Mouse (Mus musculus) retina, embryonic 14.5 days (tissue): ENCODE results near the gene Myh10.
A peak's percentile ranks its signal among the peaks of the same experiment; 100 is the strongest.

Source experiments
- DNase-seq: peaks from one replicate; pipeline ENCODE4 v3.0.0-alpha.2; 2015; ENCODE audit warnings: low spot score

Myh10 gene

GRCm38 (mm10) chr11:68691321-68692009 is at the start of gene Myh10:
TSS of gene Myh10 (plus strand) at chr11:68691559.
- DNase-seq: peak; percentile 99

- no peak for DNase-seq
Observed at GRCm38 (mm10) chr11:68644781-68645180, 46.6 kb upstream of the Myh10 start.

- DNase-seq: no peak
Observed at GRCm38 (mm10) chr11:68647808-68648207, 43.6 kb upstream of the Myh10 start.

GRCm38 (mm10) chr11:68648385-68649148 is 42.8 kb upstream of the Myh10 start:
- no peak for DNase-seq

- DNase-seq: no peak
Observed at GRCm38 (mm10) chr11:68651518-68651917, 39.8 kb upstream of the Myh10 start.

GRCm38 (mm10) chr11:68655524-68655923 is 35.8 kb upstream of the Myh10 start:
- no peak for DNase-seq

GRCm38 (mm10) chr11:68656887-68657685 is 34.3 kb upstream of the Myh10 start:
- DNase-seq: no peak

- DNase-seq: no peak
Observed at GRCm38 (mm10) chr11:68657811-68658210, 33.5 kb upstream of the Myh10 start.

GRCm38 (mm10) chr11:68665331-68665730 is 26.0 kb upstream of the Myh10 start:
- DNase-seq: no peak

- DNase-seq: no peak
Observed at GRCm38 (mm10) chr11:68666210-68666609, 25.1 kb upstream of the Myh10 start.

GRCm38 (mm10) chr11:68672270-68672970 is 18.9 kb upstream of the Myh10 start:
- no peak for DNase-seq

GRCm38 (mm10) chr11:68674071-68674470 is 17.3 kb upstream of the Myh10 start:
- no peak for DNase-seq

- DNase-seq: no peak
Observed at GRCm38 (mm10) chr11:68674643-68675042, 16.7 kb upstream of the Myh10 start.

GRCm38 (mm10) chr11:68675274-68675673 is 16.1 kb upstream of the Myh10 start:
- DNase-seq: no peak

GRCm38 (mm10) chr11:68681254-68681839 is 10.0 kb upstream of the Myh10 start:
- no peak for DNase-seq

- DNase-seq: no peak
Observed at GRCm38 (mm10) chr11:68682136-68682806, 9.1 kb upstream of the Myh10 start.

GRCm38 (mm10) chr11:68686001-68686400 is 5.4 kb upstream of the Myh10 start:
- no peak for DNase-seq

GRCm38 (mm10) chr11:68689304-68689703 is 2.1 kb upstream of the Myh10 start:
- no peak for DNase-seq

- DNase-seq: no peak
Observed at GRCm38 (mm10) chr11:68690465-68690864, 894 bp upstream of the Myh10 start.

- peak; percentile 60 for DNase-seq
Observed at GRCm38 (mm10) chr11:68692010-68692692, 792 bp downstream of the Myh10 start.
